Mouse (Mus musculus) lung, embryonic 15.5 days (tissue): Measurements from ENCODE around the gene Dbx1. TPM values are rescaled to one million over a fixed set of nuclear protein-coding genes. Genes with fewer than 3 reads are reported as not detected.
A peak's percentile ranks its signal among the peaks of the same experiment; 100 is the strongest.

Experiments used
- ATAC-seq: fragments of 200-750 bp; cut with Nextera tagmentation; 2 replicates; pipeline ENCODE4 v1.8.0; 2017; ENCODE audit warnings: moderate number of reproducible peaks, borderline replicate concordance; ENCODE audit not compliant: low FRiP score, low TSS enrichment; ENCODE audit errors: extremely low read depth
- H3K27ac ChIP-seq: fragments of 300-500 bp; sonication (generic); 2 replicates; pipeline ENCODE4 v1.5.1; 2015; ENCODE audit warnings: moderate library complexity, mild to moderate bottlenecking, inconsistent platforms
- H3K27me3 ChIP-seq: fragments of 300-500 bp; sonication (generic); 2 replicates; pipeline ENCODE4 v1.6.1; 2015; ENCODE audit warnings: inconsistent platforms
- H3K36me3 ChIP-seq: fragments of 300-500 bp; sonication (generic); 2 replicates; pipeline ENCODE4 v1.6.1; 2015; ENCODE audit warnings: inconsistent platforms
- H3K4me1 ChIP-seq: fragments of 300-500 bp; sonication (generic); 2 replicates; pipeline ENCODE4 v1.6.1; 2015; ENCODE audit warnings: inconsistent platforms
- H3K4me2 ChIP-seq: fragments of 300-500 bp; sonication (generic); 2 replicates; pipeline ENCODE4 v1.6.1; 2015; ENCODE audit warnings: inconsistent platforms, mild to moderate bottlenecking, moderate library complexity
- H3K4me3 ChIP-seq: fragments of 300-500 bp; sonication (generic); 2 replicates; pipeline ENCODE4 v1.5.1; 2015; ENCODE audit warnings: mild to moderate bottlenecking, inconsistent platforms
- H3K9ac ChIP-seq: fragments of 300-500 bp; sonication (generic); 2 replicates; pipeline ENCODE4 v1.6.1; 2015; ENCODE audit warnings: inconsistent platforms
- H3K9me3 ChIP-seq: fragments of 300-500 bp; sonication (generic); 2 replicates; pipeline ENCODE4 v1.6.1; 2016; ENCODE audit warnings: inconsistent platforms
- WGBS: fragments of 180-500 bp; shearing (Covaris S2); methylation state at CpG from one replicate; pipeline ENCODE4 v1.1.7; 2015; 5-methylcytosine and 5-hydroxymethylcytosine counted together
- polyA plus RNA-seq: library from polyadenylated mRNA; unstranded; fragments of >200 nt; fragmentation: Nextera tagmentation; extraction: Ambion mirVana; gene quantifications from 2 replicates; pipeline ENCODE4 v1.2.1, GENCODE M21; 2015

Gene Dbx1
- polyA plus RNA-seq, 1 experiment from 2014 or later: not detected

GRCm38 (mm10) chr7:49639864-49640708, 3.4 kb upstream of the Dbx1 start:
- WGBS: 24% methylated on average over 18 of the region's 18 CpGs
- peak; percentile 39 for ATAC-seq
- Histone ChIP-seq H3K4me2 (no peak overlapping the region; the same call in 1 of the 2 replicates), H3K4me3 (no peak overlapping the region), H3K4me1 (peaks cover 18% of the 10 kb centered on the region), H3K36me3 (no peaks in the 10 kb centered on the region), H3K9ac (no peak overlapping the region), H3K27ac (no peak overlapping the region), H3K27me3 (peaks cover 68% of the 10 kb centered on the region), H3K9me3 (no peaks in the 10 kb centered on the region)

GRCm38 (mm10) chr7:49638941-49639776, 2.5 kb upstream of the Dbx1 start:
- H3K9me3 ChIP-seq: no peaks in the 10 kb centered on the region
- H3K36me3 ChIP-seq: no peaks in the 10 kb centered on the region
- H3K9ac ChIP-seq: no peak overlapping the region
- H3K4me2 ChIP-seq: peak overlapping the region; percentile 25
- peak overlapping the region; percentile 12; the same call in 1 of the 2 replicates for H3K4me3 ChIP-seq
- H3K27ac ChIP-seq: no peak overlapping the region
- H3K4me1 ChIP-seq: peaks cover 28% of the 10 kb centered on the region
- 4% methylated on average over 35 of the region's 35 CpGs for WGBS
- peaks cover 77% of the 10 kb centered on the region for H3K27me3 ChIP-seq
- no peak for ATAC-seq

- Histone ChIP-seq H3K27ac (no peak overlapping the region), H3K9me3 (no peaks in the 10 kb centered on the region), H3K4me3 (no peak overlapping the region), H3K27me3 (peaks cover 88% of the 10 kb centered on the region), H3K4me2 (no peak overlapping the region), H3K4me1 (peaks cover 37% of the 10 kb centered on the region), H3K36me3 (no peaks in the 10 kb centered on the region), H3K9ac (no peak overlapping the region)
- ATAC-seq: no peak
- under 1% methylated on average over 21 of the region's 21 CpGs for WGBS
Observed at GRCm38 (mm10) chr7:49637851-49638663, 1.4 kb upstream of the Dbx1 start.

- Histone ChIP-seq H3K4me2 (no peak overlapping the region), H3K9me3 (no peaks in the 10 kb centered on the region), H3K9ac (no peak overlapping the region), H3K27me3 (peaks cover 96% of the 10 kb centered on the region), H3K36me3 (no peaks in the 10 kb centered on the region), H3K4me1 (peaks cover 39% of the 10 kb centered on the region), H3K4me3 (no peak overlapping the region), H3K27ac (no peak overlapping the region)
- ATAC-seq: no peak
- WGBS: 2% methylated on average over 9 of the region's 9 CpGs
Observed at GRCm38 (mm10) chr7:49637281-49637680, 632 bp upstream of the Dbx1 start.

GRCm38 (mm10) chr7:49635971-49636370, 678 bp downstream of the Dbx1 start:
- Histone ChIP-seq H3K36me3 (no peaks in the 10 kb centered on the region), H3K27ac (no peak overlapping the region), H3K4me3 (no peak overlapping the region), H3K9me3 (no peaks in the 10 kb centered on the region), H3K27me3 (peaks cover 99% of the 10 kb centered on the region), H3K4me1 (peaks cover 42% of the 10 kb centered on the region), H3K9ac (no peak overlapping the region), H3K4me2 (no peak overlapping the region)
- WGBS: 1% methylated on average over 22 of the region's 22 CpGs
- ATAC-seq: no peak

- Histone ChIP-seq H3K27ac (no peak overlapping the region), H3K4me1 (peaks cover 42% of the 10 kb centered on the region), H3K9ac (no peak overlapping the region), H3K36me3 (no peaks in the 10 kb centered on the region), H3K4me3 (peak overlapping the region; percentile 44; the same call in 1 of the 2 replicates), H3K27me3 (peaks cover 99% of the 10 kb centered on the region), H3K9me3 (no peaks in the 10 kb centered on the region), H3K4me2 (peak overlapping the region; percentile 79; the same call in 1 of the 2 replicates)
- under 1% methylated on average over 35 of the region's 35 CpGs for WGBS
- no peak for ATAC-seq
Observed at GRCm38 (mm10) chr7:49635074-49635621, 1.5 kb downstream of the Dbx1 start.

GRCm38 (mm10) chr7:49634291-49635073, 2.2 kb downstream of the Dbx1 start:
- peaks cover 97% of the 10 kb centered on the region for H3K27me3 ChIP-seq
- no peak overlapping the region for H3K9ac ChIP-seq
- under 1% methylated on average over 26 of the region's 26 CpGs for WGBS
- ATAC-seq: no peak
- peak overlapping the region; percentile 79 for H3K4me2 ChIP-seq
- no peaks in the 10 kb centered on the region for H3K9me3 ChIP-seq
- H3K4me1 ChIP-seq: peaks cover 35% of the 10 kb centered on the region
- peak overlapping the region; percentile 44 for H3K4me3 ChIP-seq
- H3K36me3 ChIP-seq: no peaks in the 10 kb centered on the region
- no peak overlapping the region for H3K27ac ChIP-seq

GRCm38 (mm10) chr7:49633375-49633956, 3.2 kb downstream of the Dbx1 start:
- Histone ChIP-seq H3K9ac (peak overlapping the region; percentile 24), H3K27ac (no peak overlapping the region), H3K4me3 (peak overlapping the region; percentile 44), H3K36me3 (no peaks in the 10 kb centered on the region), H3K4me1 (peaks cover 30% of the 10 kb centered on the region), H3K27me3 (peaks cover 91% of the 10 kb centered on the region), H3K9me3 (no peaks in the 10 kb centered on the region), H3K4me2 (peak overlapping the region; percentile 79)
- peak; percentile 79 for ATAC-seq
- under 1% methylated on average over 33 of the region's 33 CpGs for WGBS

GRCm38 (mm10) chr7:49632391-49632790, 4.3 kb downstream of the Dbx1 start:
- 6% methylated on average over 24 of the region's 24 CpGs for WGBS
- Histone ChIP-seq H3K4me2 (peak overlapping the region; percentile 3; the same call in 1 of the 2 replicates), H3K27me3 (peaks cover 89% of the 10 kb centered on the region), H3K36me3 (no peaks in the 10 kb centered on the region), H3K4me3 (no peak overlapping the region), H3K4me1 (peaks cover 25% of the 10 kb centered on the region), H3K27ac (no peak overlapping the region), H3K9me3 (no peaks in the 10 kb centered on the region), H3K9ac (no peak overlapping the region)
- ATAC-seq: no peak

- Histone ChIP-seq H3K27me3 (peaks cover 87% of the 10 kb centered on the region), H3K9ac (no peak overlapping the region), H3K4me3 (no peak overlapping the region), H3K4me1 (peaks cover 25% of the 10 kb centered on the region), H3K27ac (no peak overlapping the region), H3K36me3 (no peaks in the 10 kb centered on the region), H3K4me2 (no peak overlapping the region), H3K9me3 (no peaks in the 10 kb centered on the region)
- no peak for ATAC-seq
- 12% methylated on average over 9 of the region's 9 CpGs for WGBS
Observed at GRCm38 (mm10) chr7:49631885-49632284, 4.8 kb downstream of the Dbx1 start.
